Mouse (Mus musculus): Measurements from ENCODE around the gene Notch1. TPM values are rescaled to one million over a fixed set of nuclear protein-coding genes. Genes with fewer than 3 reads are reported as not detected.

The Notch1 gene
- polyA plus RNA-seq, 1 experiment from 2014 or later: 13.3 TPM

GRCm38 (mm10) chr2:26423086-26423485 lies 93.4 kb downstream of the Notch1 start:
- Histone ChIP-seq H3K27me3 (replicated peaks; ENCODE audit: control insufficient read depth, insufficient read depth, low read length) (no peaks in the 10 kb centered on the region), H3K4me3 (ENCODE audit: low read length) (no peak overlapping the region), H3K36me3 (ENCODE audit: control insufficient read depth, insufficient read depth, low read length) (peaks cover 69% of the 10 kb centered on the region), H3K9ac (ENCODE audit: low read depth, low read length) (no peak overlapping the region), H3K27ac (ENCODE audit: low read depth, low read length) (no peak overlapping the region), H3K9me3 (ENCODE audit: control insufficient read depth, low read length) (no peaks in the 10 kb centered on the region), H3K4me2 (ENCODE audit: low read length) (no peak overlapping the region), H3K4me1 (ENCODE audit: control insufficient read depth, insufficient read depth, low read depth, low read length) (no peaks in the 10 kb centered on the region)
- no peak for ATAC-seq
- WGBS: 88% methylated on average over 1 of the region's 1 CpGs

GRCm38 (mm10) chr2:26421969-26422368 lies 94.5 kb downstream of the Notch1 start:
- WGBS: 96% methylated on average over 2 of the region's 2 CpGs
- H3K4me2 ChIP-seq (ENCODE audit: low read length): no peak overlapping the region

GRCm38 (mm10) chr2:26418120-26418519 lies 98.3 kb downstream of the Notch1 start:
- Histone ChIP-seq H3K27me3 (replicated peaks; ENCODE audit: control insufficient read depth, insufficient read depth, low read length) (no peaks in the 10 kb centered on the region), H3K36me3 (ENCODE audit: control insufficient read depth, insufficient read depth, low read length) (peaks cover 57% of the 10 kb centered on the region), H3K4me1 (ENCODE audit: control insufficient read depth, insufficient read depth, low read depth, low read length) (no peaks in the 10 kb centered on the region), H3K9ac (ENCODE audit: low read depth, low read length) (no peak overlapping the region), H3K27ac (ENCODE audit: low read depth, low read length) (no peak overlapping the region), H3K4me3 (ENCODE audit: low read length) (no peak overlapping the region), H3K4me2 (ENCODE audit: low read length) (no peak overlapping the region), H3K9me3 (ENCODE audit: control insufficient read depth, low read length) (no peaks in the 10 kb centered on the region)
- WGBS: 93% methylated on average over 1 of the region's 1 CpGs
- no peak for ATAC-seq

More at GRCm38 (mm10) chr2:26421969-26422368, 94.5 kb downstream of the Notch1 start:
- Histone ChIP-seq H3K27me3 (replicated peaks; ENCODE audit: control insufficient read depth, insufficient read depth, low read length) (no peaks in the 10 kb centered on the region), H3K9ac (ENCODE audit: low read depth, low read length) (no peak overlapping the region), H3K9me3 (ENCODE audit: control insufficient read depth, low read length) (no peaks in the 10 kb centered on the region), H3K4me3 (ENCODE audit: low read length) (no peak overlapping the region), H3K4me1 (ENCODE audit: control insufficient read depth, insufficient read depth, low read depth, low read length) (no peaks in the 10 kb centered on the region), H3K27ac (ENCODE audit: low read depth, low read length) (no peak overlapping the region), H3K36me3 (ENCODE audit: control insufficient read depth, insufficient read depth, low read length) (peaks cover 66% of the 10 kb centered on the region)
- ATAC-seq: no peak

GRCm38 (mm10) chr2:26417066-26417465 lies 99.4 kb downstream of the Notch1 start:
- Histone ChIP-seq H3K9me3 (ENCODE audit: control insufficient read depth, low read length) (no peaks in the 10 kb centered on the region), H3K4me2 (ENCODE audit: low read length) (no peak overlapping the region), H3K4me1 (ENCODE audit: control insufficient read depth, insufficient read depth, low read depth, low read length) (no peaks in the 10 kb centered on the region), H3K9ac (ENCODE audit: low read depth, low read length) (no peak overlapping the region), H3K36me3 (ENCODE audit: control insufficient read depth, insufficient read depth, low read length) (peaks cover 60% of the 10 kb centered on the region), H3K27ac (ENCODE audit: low read depth, low read length) (no peak overlapping the region), H3K4me3 (ENCODE audit: low read length) (no peak overlapping the region), H3K27me3 (replicated peaks; ENCODE audit: control insufficient read depth, insufficient read depth, low read length) (no peaks in the 10 kb centered on the region)
- ATAC-seq: no peak

GRCm38 (mm10) chr2:26410931-26411411 lies 105.5 kb downstream of the Notch1 start:
- no peak for ATAC-seq
- H3K4me1 ChIP-seq (ENCODE audit: control insufficient read depth, insufficient read depth, low read depth, low read length): peaks cover 30% of the 10 kb centered on the region
- peak overlapping the region; percentile 26; the same call in 1 of the 2 replicates for H3K27ac ChIP-seq (ENCODE audit: low read depth, low read length)
- H3K36me3 ChIP-seq (ENCODE audit: control insufficient read depth, insufficient read depth, low read length): peaks cover 32% of the 10 kb centered on the region
- no peak overlapping the region for H3K9ac ChIP-seq (ENCODE audit: low read depth, low read length)
- no peaks in the 10 kb centered on the region for H3K27me3 ChIP-seq (replicated peaks; ENCODE audit: control insufficient read depth, insufficient read depth, low read length)
- no peaks in the 10 kb centered on the region for H3K9me3 ChIP-seq (ENCODE audit: control insufficient read depth, low read length)
- no peak overlapping the region for H3K4me3 ChIP-seq (ENCODE audit: low read length)
- WGBS: 64% methylated on average over 5 of the region's 5 CpGs
- no peak overlapping the region for H3K4me2 ChIP-seq (ENCODE audit: low read length)

- WGBS: 63% methylated on average over 5 of the region's 5 CpGs
Measured at GRCm38 (mm10) chr2:26410091-26410490, 106.4 kb downstream of the Notch1 start.

GRCm38 (mm10) chr2:26409362-26409761 lies 107.1 kb downstream of the Notch1 start:
- Histone ChIP-seq H3K4me2 (ENCODE audit: low read length) (peak overlapping the region; percentile 98), H3K4me1 (ENCODE audit: control insufficient read depth, insufficient read depth, low read depth, low read length) (peaks cover 44% of the 10 kb centered on the region), H3K9ac (ENCODE audit: low read depth, low read length) (peak overlapping the region; percentile 97; the same call in 1 of the 2 replicates), H3K36me3 (ENCODE audit: control insufficient read depth, insufficient read depth, low read length) (peaks cover 25% of the 10 kb centered on the region), H3K9me3 (ENCODE audit: control insufficient read depth, low read length) (no peaks in the 10 kb centered on the region), H3K27ac (ENCODE audit: low read depth, low read length) (no peak overlapping the region), H3K27me3 (replicated peaks; ENCODE audit: control insufficient read depth, insufficient read depth, low read length) (no peaks in the 10 kb centered on the region), H3K4me3 (ENCODE audit: low read length) (peak overlapping the region; percentile 92)
- WGBS: 62% methylated on average over 3 of the region's 3 CpGs
- ATAC-seq: peak; percentile 22; the same call in 1 of the 2 replicates

More at GRCm38 (mm10) chr2:26410091-26410490, 106.4 kb downstream of the Notch1 start:
- Histone ChIP-seq H3K9ac (ENCODE audit: low read depth, low read length) (no peak overlapping the region), H3K9me3 (ENCODE audit: control insufficient read depth, low read length) (no peaks in the 10 kb centered on the region), H3K27me3 (replicated peaks; ENCODE audit: control insufficient read depth, insufficient read depth, low read length) (no peaks in the 10 kb centered on the region), H3K4me3 (ENCODE audit: low read length) (no peak overlapping the region), H3K4me1 (ENCODE audit: control insufficient read depth, insufficient read depth, low read depth, low read length) (peaks cover 38% of the 10 kb centered on the region), H3K27ac (ENCODE audit: low read depth, low read length) (0 out of 2 replicates have a peak overlapping the region, but pooled peaks have one; percentile 4), H3K4me2 (ENCODE audit: low read length) (no peak overlapping the region), H3K36me3 (ENCODE audit: control insufficient read depth, insufficient read depth, low read length) (peaks cover 27% of the 10 kb centered on the region)
- no peak for ATAC-seq

GRCm38 (mm10) chr2:26408515-26409356 lies 107.7 kb downstream of the Notch1 start, which contains the start of gene Inpp5e:
Gene Inpp5e, minus strand, starts transcription at chr2:26409203.
- 1% methylated on average over 45 of the region's 57 CpGs for WGBS

More at GRCm38 (mm10) chr2:26408515-26409356, 107.7 kb downstream of the Notch1 start, which contains the start of gene Inpp5e:
- peaks cover 21% of the 10 kb centered on the region for H3K36me3 ChIP-seq (ENCODE audit: control insufficient read depth, insufficient read depth, low read length)
- peaks cover 44% of the 10 kb centered on the region for H3K4me1 ChIP-seq (ENCODE audit: control insufficient read depth, insufficient read depth, low read depth, low read length)
- no peaks in the 10 kb centered on the region for H3K9me3 ChIP-seq (ENCODE audit: control insufficient read depth, low read length)
- H3K27me3 ChIP-seq (replicated peaks; ENCODE audit: control insufficient read depth, insufficient read depth, low read length): no peaks in the 10 kb centered on the region
- peak within 1 kb of the TSS; percentile 92 for H3K4me3 ChIP-seq (ENCODE audit: low read length)
- peak within 1 kb of the TSS; percentile 97 for H3K9ac ChIP-seq (ENCODE audit: low read depth, low read length)
- H3K4me2 ChIP-seq (ENCODE audit: low read length): peak within 1 kb of the TSS; percentile 98
- ATAC-seq: peak; percentile 95
- H3K27ac ChIP-seq (ENCODE audit: low read depth, low read length): peak within 1 kb of the TSS; percentile 84

Measured in hindbrain, embryonic 16.5 days (tissue).